Mouse (Mus musculus) mesoderm, embryonic 11.5 days (tissue): ENCODE measurements around the gene Pak4.
"Not testable (repeated sequence)": the region's sequence is repeated elsewhere in the genome, so short reads cannot be mapped to it uniquely, and the experiment has no call there.

Source experiments
- DNase-seq: peaks from one replicate; pipeline ENCODE4 v3.0.0-alpha.2; 2012; ENCODE audit warnings: low read depth, low spot score

Pak4 gene

GRCm38 (mm10) chr7:28597642-28598446 is at the start of gene Pak4, which contains the start of gene Samd4b:
TSS of gene Pak4 (minus strand) at chr7:28598185.
TSS of gene Samd4b (minus strand) at chr7:28598144.
- peak; percentile 98 for DNase-seq

GRCm38 (mm10) chr7:28647016-28647415 is 49.0 kb upstream of the Pak4 start:
- DNase-seq, result no peak

GRCm38 (mm10) chr7:28645947-28646475 is 48.0 kb upstream of the Pak4 start:
- no peak for DNase-seq

GRCm38 (mm10) chr7:28645366-28645765 is 47.4 kb upstream of the Pak4 start:
- no peak for DNase-seq

GRCm38 (mm10) chr7:28641546-28641945 is 43.6 kb upstream of the Pak4 start:
- no peak for DNase-seq

- DNase-seq, result no peak
Observed at GRCm38 (mm10) chr7:28637511-28637910, 39.5 kb upstream of the Pak4 start.

- DNase-seq, result no peak
Observed at GRCm38 (mm10) chr7:28634128-28634527, 36.1 kb upstream of the Pak4 start.

GRCm38 (mm10) chr7:28631073-28631472 is 33.1 kb upstream of the Pak4 start, which contains the start of gene Acp7:
TSS of gene Acp7 (minus strand) at chr7:28631332.
- no peak for DNase-seq

GRCm38 (mm10) chr7:28624791-28625190 is 26.8 kb upstream of the Pak4 start:
- no peak for DNase-seq

- no peak for DNase-seq
Observed at GRCm38 (mm10) chr7:28619098-28619715, 21.2 kb upstream of the Pak4 start.

- no peak for DNase-seq
Observed at GRCm38 (mm10) chr7:28605951-28606350, 8.0 kb upstream of the Pak4 start.

- not testable (repeated sequence) for DNase-seq
Observed at GRCm38 (mm10) chr7:28603788-28604187, 5.8 kb upstream of the Pak4 start.

- DNase-seq, result no peak
Observed at GRCm38 (mm10) chr7:28603136-28603535, 5.2 kb upstream of the Pak4 start.

- peak; percentile 75 for DNase-seq
Observed at GRCm38 (mm10) chr7:28601668-28602067, 3.7 kb upstream of the Pak4 start.

GRCm38 (mm10) chr7:28601029-28601428 is 3.0 kb upstream of the Pak4 start:
- peak; percentile 69 for DNase-seq

GRCm38 (mm10) chr7:28598951-28599350 is 966 bp upstream of the Pak4 start:
- DNase-seq, result no peak

- no peak for DNase-seq
Observed at GRCm38 (mm10) chr7:28597277-28597570, 761 bp downstream of the Pak4 start.

GRCm38 (mm10) chr7:28596436-28597276 is 1.3 kb downstream of the Pak4 start:
- no peak for DNase-seq

GRCm38 (mm10) chr7:28595751-28596435 is 2.1 kb downstream of the Pak4 start:
- no peak for DNase-seq

GRCm38 (mm10) chr7:28593206-28594111 is 4.5 kb downstream of the Pak4 start:
- DNase-seq, result peak; percentile 68
